Mouse (Mus musculus) heart, embryonic 15.5 days (tissue): Measurements from ENCODE around the gene Peli2. TPM values are rescaled to one million over a fixed set of nuclear protein-coding genes. Genes with fewer than 3 reads are reported as not detected.

Experiments used
- ATAC-seq: fragments of 200-750 bp; cut with Nextera tagmentation; replicated peaks from 2 replicates; pipeline ENCODE4 v1.8.0; 2017; ENCODE audit warnings: low read depth, moderate TSS enrichment; ENCODE audit not compliant: insufficient number of reproducible peaks, insufficient read depth, low FRiP score
- H3K27ac ChIP-seq: fragments of 300-500 bp; sonication (generic); 2 replicates; pipeline ENCODE4 v1.5.1; 2015; ENCODE audit warnings: mild to moderate bottlenecking, inconsistent platforms
- H3K27me3 ChIP-seq: fragments of 300-500 bp; sonication (generic); 2 replicates; pipeline ENCODE4 v1.6.1; 2015; ENCODE audit warnings: inconsistent platforms
- H3K36me3 ChIP-seq: fragments of 300-500 bp; sonication (generic); 2 replicates; pipeline ENCODE4 v1.6.1; 2015; ENCODE audit warnings: mild to moderate bottlenecking, inconsistent platforms
- H3K4me1 ChIP-seq: fragments of 300-500 bp; sonication (generic); replicated peaks from 2 replicates; pipeline ENCODE4 v1.6.1; 2015; ENCODE audit warnings: inconsistent platforms
- H3K4me2 ChIP-seq: fragments of 300-500 bp; sonication (generic); 2 replicates; pipeline ENCODE4 v1.6.1; 2015; ENCODE audit warnings: inconsistent platforms, mild to moderate bottlenecking, moderate library complexity
- H3K4me3 ChIP-seq: fragments of 300-500 bp; sonication (generic); 2 replicates; pipeline ENCODE4 v1.5.1; 2015; ENCODE audit warnings: mild to moderate bottlenecking, inconsistent platforms
- H3K9ac ChIP-seq: fragments of 300-500 bp; sonication (generic); 2 replicates; pipeline ENCODE4 v1.6.1; 2015; ENCODE audit warnings: mild to moderate bottlenecking, inconsistent platforms
- H3K9me3 ChIP-seq: fragments of 300-500 bp; sonication (generic); replicated peaks from 2 replicates; pipeline ENCODE4 v1.6.1; 2016; ENCODE audit warnings: inconsistent platforms
- WGBS: fragments of 180-500 bp; shearing (Covaris S2); methylation state at CpG from one replicate; pipeline ENCODE4 v1.1.7; 2015; ENCODE audit warnings: mixed read lengths; 5-methylcytosine and 5-hydroxymethylcytosine counted together
- polyA plus RNA-seq: library from polyadenylated mRNA; unstranded; fragments of >200 nt; fragmentation: Nextera tagmentation; extraction: Ambion mirVana; gene quantifications from 2 replicates; pipeline ENCODE4 v1.2.1, GENCODE M21; 2015

Gene Peli2
- polyA plus RNA-seq, 1 experiment from 2014 or later: 2.3 TPM

GRCm38 (mm10) chr14:48295410-48295809, 174.8 kb downstream of the Peli2 start:
- no peak overlapping the region for H3K9ac ChIP-seq
- ATAC-seq: no peak
- no peaks in the 10 kb centered on the region for H3K9me3 ChIP-seq
- H3K4me1 ChIP-seq: peaks cover 13% of the 10 kb centered on the region
- peak overlapping the region; percentile 21 for H3K4me3 ChIP-seq
- peak overlapping the region; percentile 41; the same call in 1 of the 2 replicates for H3K27ac ChIP-seq
- 17% methylated on average over 5 of the region's 5 CpGs for WGBS
- peak overlapping the region; percentile 53 for H3K4me2 ChIP-seq
- no peaks in the 10 kb centered on the region for H3K36me3 ChIP-seq
- H3K27me3 ChIP-seq: peaks cover 3% of the 10 kb centered on the region; the same call in 1 of the 2 replicates

GRCm38 (mm10) chr14:48295815-48296271, 175.2 kb downstream of the Peli2 start:
- Histone ChIP-seq H3K36me3 (no peaks in the 10 kb centered on the region), H3K27ac (peak overlapping the region; percentile 41; the same call in 1 of the 2 replicates), H3K27me3 (peaks cover 3% of the 10 kb centered on the region; the same call in 1 of the 2 replicates), H3K9ac (no peak overlapping the region), H3K4me2 (peak overlapping the region; percentile 53), H3K4me3 (peak overlapping the region; percentile 21), H3K4me1 (peaks cover 13% of the 10 kb centered on the region), H3K9me3 (no peaks in the 10 kb centered on the region)
- ATAC-seq: peak; percentile 69; the same call in 1 of the 2 replicates
- WGBS: under 1% methylated on average over 7 of the region's 7 CpGs

GRCm38 (mm10) chr14:48296820-48297219, 176.2 kb downstream of the Peli2 start:
- WGBS: 88% methylated on average over 1 of the region's 1 CpGs
- Histone ChIP-seq H3K27me3 (peaks cover 3% of the 10 kb centered on the region; the same call in 1 of the 2 replicates), H3K36me3 (no peaks in the 10 kb centered on the region), H3K27ac (no peak overlapping the region), H3K4me1 (peaks cover 13% of the 10 kb centered on the region), H3K4me2 (no peak overlapping the region), H3K9me3 (no peaks in the 10 kb centered on the region), H3K4me3 (no peak overlapping the region), H3K9ac (no peak overlapping the region)
- no peak for ATAC-seq

GRCm38 (mm10) chr14:48302471-48303186, 182.0 kb downstream of the Peli2 start:
- 53% methylated on average over 10 of the region's 10 CpGs for WGBS
- H3K27ac ChIP-seq: peak overlapping the region; percentile 56
- H3K9me3 ChIP-seq: no peaks in the 10 kb centered on the region
- no peak overlapping the region for H3K9ac ChIP-seq
- H3K4me2 ChIP-seq: peak overlapping the region; percentile 32; the same call in 1 of the 2 replicates
- ATAC-seq: peak; percentile 58
- H3K27me3 ChIP-seq: no peaks in the 10 kb centered on the region
- no peak overlapping the region for H3K4me3 ChIP-seq
- H3K4me1 ChIP-seq: peaks cover 15% of the 10 kb centered on the region
- no peaks in the 10 kb centered on the region for H3K36me3 ChIP-seq

GRCm38 (mm10) chr14:48303235-48303634, 182.6 kb downstream of the Peli2 start:
- 18% methylated on average over 6 of the region's 6 CpGs for WGBS
- no peak; the same call in 1 of the 2 replicates for ATAC-seq

GRCm38 (mm10) chr14:48303841-48304240, 183.2 kb downstream of the Peli2 start:
- Histone ChIP-seq H3K4me1 (peaks cover 15% of the 10 kb centered on the region), H3K9ac (no peak overlapping the region), H3K27ac (no peak overlapping the region), H3K27me3 (no peaks in the 10 kb centered on the region), H3K9me3 (no peaks in the 10 kb centered on the region), H3K4me3 (no peak overlapping the region), H3K36me3 (no peaks in the 10 kb centered on the region), H3K4me2 (no peak overlapping the region)
- no peak for ATAC-seq
- 79% methylated on average over 9 of the region's 9 CpGs for WGBS

More at GRCm38 (mm10) chr14:48303235-48303634, 182.6 kb downstream of the Peli2 start:
- peaks cover 15% of the 10 kb centered on the region for H3K4me1 ChIP-seq
- H3K27me3 ChIP-seq: no peaks in the 10 kb centered on the region
- peak overlapping the region; percentile 56 for H3K27ac ChIP-seq
- no peaks in the 10 kb centered on the region for H3K36me3 ChIP-seq
- no peak overlapping the region for H3K9ac ChIP-seq
- H3K9me3 ChIP-seq: no peaks in the 10 kb centered on the region
- H3K4me2 ChIP-seq: peak overlapping the region; percentile 32; the same call in 1 of the 2 replicates
- no peak overlapping the region for H3K4me3 ChIP-seq

- Histone ChIP-seq H3K27ac (no peak overlapping the region), H3K27me3 (peaks cover 51% of the 10 kb centered on the region), H3K4me3 (no peak overlapping the region), H3K4me1 (peaks cover 11% of the 10 kb centered on the region), H3K9me3 (no peaks in the 10 kb centered on the region), H3K4me2 (no peak overlapping the region), H3K9ac (no peak overlapping the region), H3K36me3 (no peaks in the 10 kb centered on the region)
- WGBS: 45% methylated on average over 3 of the region's 3 CpGs
- no peak for ATAC-seq
Observed at GRCm38 (mm10) chr14:48313234-48313633, 192.6 kb downstream of the Peli2 start.

- Histone ChIP-seq H3K9ac (no peak overlapping the region), H3K36me3 (no peaks in the 10 kb centered on the region), H3K4me1 (peaks cover 11% of the 10 kb centered on the region), H3K4me3 (no peak overlapping the region), H3K27me3 (peaks cover 59% of the 10 kb centered on the region), H3K9me3 (no peaks in the 10 kb centered on the region), H3K4me2 (peak overlapping the region; percentile 20; the same call in 1 of the 2 replicates), H3K27ac (no peak overlapping the region)
- WGBS: 27% methylated on average over 8 of the region's 8 CpGs
- ATAC-seq: no peak
Observed at GRCm38 (mm10) chr14:48316396-48316795, 195.8 kb downstream of the Peli2 start.

GRCm38 (mm10) chr14:48323771-48324459, 203.3 kb downstream of the Peli2 start:
- 73% methylated on average over 18 of the region's 18 CpGs for WGBS
- ATAC-seq: no peak
- Histone ChIP-seq H3K36me3 (no peaks in the 10 kb centered on the region), H3K27ac (no peak overlapping the region), H3K9me3 (no peaks in the 10 kb centered on the region), H3K9ac (no peak overlapping the region), H3K27me3 (peaks cover 61% of the 10 kb centered on the region), H3K4me2 (no peak overlapping the region), H3K4me1 (no peaks in the 10 kb centered on the region), H3K4me3 (no peak overlapping the region)

- no peak overlapping the region for H3K27ac ChIP-seq
- WGBS: 75% methylated on average over 4 of the region's 4 CpGs
- no peak for ATAC-seq
- H3K4me1 ChIP-seq: no peaks in the 10 kb centered on the region
- H3K9me3 ChIP-seq: no peaks in the 10 kb centered on the region
- no peak overlapping the region for H3K4me2 ChIP-seq
- peaks cover 57% of the 10 kb centered on the region for H3K27me3 ChIP-seq
- no peak overlapping the region for H3K4me3 ChIP-seq
- H3K9ac ChIP-seq: no peak overlapping the region
- H3K36me3 ChIP-seq: no peaks in the 10 kb centered on the region
Observed at GRCm38 (mm10) chr14:48324460-48324850, 203.8 kb downstream of the Peli2 start.

- no peak overlapping the region for H3K27ac ChIP-seq
- no peaks in the 10 kb centered on the region for H3K36me3 ChIP-seq
- ATAC-seq: no peak
- H3K27me3 ChIP-seq: peaks cover 41% of the 10 kb centered on the region
- H3K4me2 ChIP-seq: no peak overlapping the region
- H3K9ac ChIP-seq: no peak overlapping the region
- WGBS: 74% methylated on average over 3 of the region's 3 CpGs
- peaks cover 20% of the 10 kb centered on the region for H3K4me1 ChIP-seq
- no peaks in the 10 kb centered on the region for H3K9me3 ChIP-seq
- H3K4me3 ChIP-seq: no peak overlapping the region
Observed at GRCm38 (mm10) chr14:48327746-48328145, 207.1 kb downstream of the Peli2 start.
